Mouse (Mus musculus): ENCODE measurements around the gene Zyg11b.
A peak's percentile ranks its signal among the peaks of the same experiment; 100 is the strongest.

The Zyg11b gene

GRCm38 (mm10) chr4:108300670-108301373, at the start of gene Zyg11b:
Gene Zyg11b, minus strand, starts transcription at chr4:108301096.
- DNase-seq, result peak; percentile 91

- no peak for DNase-seq
Observed at GRCm38 (mm10) chr4:108349836-108350547, 49.1 kb upstream of the Zyg11b start.

- no peak for DNase-seq
Observed at GRCm38 (mm10) chr4:108349064-108349463, 48.2 kb upstream of the Zyg11b start.

GRCm38 (mm10) chr4:108348256-108348875, 47.5 kb upstream of the Zyg11b start:
- no peak for DNase-seq

- DNase-seq, result peak; percentile 59
Observed at GRCm38 (mm10) chr4:108347111-108347510, 46.2 kb upstream of the Zyg11b start.

GRCm38 (mm10) chr4:108345826-108346225, 44.9 kb upstream of the Zyg11b start:
- DNase-seq, result no peak

GRCm38 (mm10) chr4:108344631-108345083, 43.8 kb upstream of the Zyg11b start:
- DNase-seq, result no peak

- DNase-seq, result peak; percentile 78
Observed at GRCm38 (mm10) chr4:108339277-108339690, 38.4 kb upstream of the Zyg11b start.

- DNase-seq, result no peak
Observed at GRCm38 (mm10) chr4:108338811-108339210, 37.9 kb upstream of the Zyg11b start.

- no peak for DNase-seq
Observed at GRCm38 (mm10) chr4:108338321-108338733, 37.4 kb upstream of the Zyg11b start.

- no peak for DNase-seq
Observed at GRCm38 (mm10) chr4:108337817-108338216, 36.9 kb upstream of the Zyg11b start.

GRCm38 (mm10) chr4:108336765-108337164, 35.9 kb upstream of the Zyg11b start:
- DNase-seq, result no peak

GRCm38 (mm10) chr4:108335413-108335812, 34.5 kb upstream of the Zyg11b start:
- DNase-seq, result peak; percentile 49

GRCm38 (mm10) chr4:108332041-108332440, 31.1 kb upstream of the Zyg11b start:
- no peak for DNase-seq

- DNase-seq, result no peak
Observed at GRCm38 (mm10) chr4:108329840-108330239, 28.9 kb upstream of the Zyg11b start.

- peak; percentile 97 for DNase-seq
Observed at GRCm38 (mm10) chr4:108327730-108328484, 27.0 kb upstream of the Zyg11b start, which contains the start of gene Coa7. Gene Coa7, plus strand, starts transcription at chr4:108328140.

GRCm38 (mm10) chr4:108327071-108327579, 26.2 kb upstream of the Zyg11b start:
- DNase-seq, result peak; percentile 61

- no peak for DNase-seq
Observed at GRCm38 (mm10) chr4:108323588-108323987, 22.7 kb upstream of the Zyg11b start.

GRCm38 (mm10) chr4:108320627-108321380, 19.9 kb upstream of the Zyg11b start:
- no peak for DNase-seq

- DNase-seq, result no peak
Observed at GRCm38 (mm10) chr4:108319747-108320146, 18.9 kb upstream of the Zyg11b start.
